Mouse (Mus musculus): Measurements from ENCODE around the gene Msx2.
A peak's percentile ranks its signal among the peaks of the same experiment; 100 is the strongest.

Msx2 gene

DNA sequence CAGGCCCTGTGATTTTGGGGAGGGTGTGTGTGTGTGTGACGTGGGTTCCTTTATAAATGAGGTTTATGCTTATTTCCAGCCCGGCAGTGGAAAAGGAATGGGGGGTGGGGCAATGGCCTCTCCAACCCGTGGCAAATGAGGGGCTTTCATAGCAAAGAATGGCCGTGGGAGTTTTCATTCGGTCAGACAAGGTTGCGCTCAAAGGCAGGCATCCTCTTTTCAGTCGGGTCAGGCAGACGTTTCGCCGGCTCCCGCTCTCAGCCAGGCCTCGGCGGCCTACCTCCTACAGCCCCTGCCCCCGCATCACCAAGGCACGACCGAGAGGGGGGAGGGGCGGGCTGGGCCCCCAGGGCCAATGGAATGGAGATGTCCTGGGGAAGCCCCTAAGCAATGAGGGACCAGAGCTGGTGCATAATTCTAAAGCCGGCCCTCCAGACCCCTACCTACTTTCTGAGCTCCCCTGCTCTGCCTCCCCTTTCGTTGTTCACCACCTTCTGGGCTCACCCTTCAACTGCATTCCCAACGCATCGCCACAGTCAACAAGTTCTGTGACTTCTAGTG, 8.4 kb downstream of the Msx2 start:
- no peak for DNase-seq

DNA sequence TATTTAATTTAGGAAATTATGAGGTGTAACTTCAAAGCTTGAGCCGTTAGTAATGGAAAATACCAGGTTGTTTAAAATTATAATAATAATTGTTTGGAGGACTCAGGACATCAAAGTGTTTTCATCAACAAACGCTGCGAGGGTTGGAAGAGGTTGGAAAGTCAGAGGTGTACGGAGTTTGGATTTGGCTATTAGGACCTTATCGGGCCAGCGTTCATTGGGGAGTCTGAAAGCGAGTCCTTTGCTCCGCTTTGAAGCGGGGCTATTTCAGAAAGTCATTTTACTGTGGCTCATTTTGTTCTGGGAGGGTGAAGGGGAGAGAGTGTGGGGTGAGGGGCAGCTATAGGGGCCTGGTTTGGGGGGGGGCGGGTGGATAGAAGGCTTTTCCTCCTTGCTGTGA, 8.9 kb downstream of the Msx2 start:
- no peak for DNase-seq

DNA sequence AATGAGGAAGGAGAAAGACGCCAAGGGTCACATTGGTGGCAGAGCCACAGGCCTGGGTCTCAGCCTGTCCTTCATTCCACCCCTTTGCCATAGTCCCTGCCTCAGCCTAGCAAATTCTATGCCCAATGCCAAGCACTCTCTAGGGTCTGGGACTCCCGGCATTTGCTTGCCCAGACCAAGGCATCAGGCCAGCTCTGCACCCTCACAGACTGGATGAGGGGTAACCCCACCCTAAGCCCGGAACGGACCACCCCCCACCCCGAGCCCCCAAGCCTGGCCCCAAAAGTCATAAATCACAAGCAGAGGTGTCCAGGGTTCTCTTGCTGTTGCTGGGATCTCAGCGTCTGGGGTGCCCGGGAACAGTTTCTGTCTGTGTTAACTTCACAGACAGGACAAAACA, 9.8 kb downstream of the Msx2 start:
- DNase-seq = no peak

DNA sequence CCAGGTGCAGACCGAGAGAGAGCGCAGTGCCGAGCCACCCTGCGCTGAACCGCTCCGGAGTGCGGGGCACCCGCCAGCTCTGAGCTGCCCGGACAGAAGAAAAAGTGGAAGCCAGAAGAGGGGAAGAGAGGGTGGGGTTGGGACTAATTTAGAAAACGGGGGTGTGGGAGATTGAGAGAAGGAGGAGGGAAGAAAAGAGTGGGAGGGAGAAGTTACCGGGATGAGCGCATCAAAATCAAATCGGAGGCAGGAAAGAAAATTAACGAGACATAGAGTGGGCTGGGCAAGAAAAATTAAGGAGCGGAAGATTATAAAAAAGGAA, 10.3 kb downstream of the Msx2 start:
- DNase-seq = no peak

DNA sequence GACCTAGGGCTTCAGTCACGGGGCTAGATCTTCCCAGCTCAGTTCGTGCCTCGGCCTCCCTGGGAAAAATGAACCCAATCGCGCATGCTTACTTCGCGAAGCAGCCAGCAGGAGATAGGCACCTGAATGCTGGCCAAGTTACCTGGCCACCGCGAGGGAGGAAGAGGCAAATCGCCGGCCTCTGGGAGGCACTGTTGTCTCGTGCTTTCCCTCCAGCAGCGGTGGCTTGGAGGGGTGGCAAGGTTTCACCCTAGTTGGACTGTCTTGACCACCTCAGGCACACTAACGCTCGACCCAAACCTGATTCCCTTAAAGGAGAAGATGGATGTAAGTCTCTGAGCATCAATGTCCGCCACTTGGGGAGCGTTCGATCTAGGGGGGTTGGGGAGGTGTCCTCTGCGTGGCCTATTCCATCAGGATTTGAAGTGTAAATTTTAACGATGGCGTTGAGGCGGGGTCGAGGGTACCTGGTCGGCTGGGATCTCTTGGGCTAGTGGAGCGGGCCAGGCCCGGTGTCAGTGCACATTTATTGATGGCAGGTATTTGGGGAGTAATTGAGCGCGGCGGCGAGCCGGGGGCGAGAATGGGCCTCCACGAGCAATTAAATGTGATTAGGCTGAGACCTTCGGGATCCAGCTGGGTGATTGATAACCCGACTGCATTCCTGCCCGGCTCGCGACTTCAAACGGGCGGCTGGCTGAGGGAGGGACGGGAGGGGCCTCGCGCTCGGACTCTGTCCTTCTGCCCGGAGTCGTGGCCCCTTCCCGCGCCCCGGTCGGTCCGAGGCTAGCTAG, 10.8 kb downstream of the Msx2 start:
- no peak for DNase-seq

DNA sequence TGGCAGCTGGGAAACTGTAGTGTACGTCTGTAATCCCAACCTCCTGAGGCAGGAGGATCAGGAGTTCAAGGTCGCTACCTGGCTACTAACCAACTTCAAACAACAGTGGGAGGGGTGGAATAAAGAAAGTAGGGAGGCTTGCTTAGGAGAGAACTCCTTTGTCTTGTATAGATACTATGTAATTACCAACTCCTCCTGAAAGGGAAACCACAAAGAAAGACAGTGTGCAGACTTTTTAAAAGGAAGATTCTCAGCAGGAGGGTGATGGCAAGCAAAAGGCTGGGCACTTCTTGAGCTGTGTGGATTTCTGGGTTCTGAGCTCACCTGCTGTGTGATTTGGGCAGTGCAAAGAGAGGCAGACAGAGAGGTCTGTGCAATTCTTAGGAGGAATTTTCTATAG, 11.5 kb downstream of the Msx2 start:
- no peak for DNase-seq

DNA sequence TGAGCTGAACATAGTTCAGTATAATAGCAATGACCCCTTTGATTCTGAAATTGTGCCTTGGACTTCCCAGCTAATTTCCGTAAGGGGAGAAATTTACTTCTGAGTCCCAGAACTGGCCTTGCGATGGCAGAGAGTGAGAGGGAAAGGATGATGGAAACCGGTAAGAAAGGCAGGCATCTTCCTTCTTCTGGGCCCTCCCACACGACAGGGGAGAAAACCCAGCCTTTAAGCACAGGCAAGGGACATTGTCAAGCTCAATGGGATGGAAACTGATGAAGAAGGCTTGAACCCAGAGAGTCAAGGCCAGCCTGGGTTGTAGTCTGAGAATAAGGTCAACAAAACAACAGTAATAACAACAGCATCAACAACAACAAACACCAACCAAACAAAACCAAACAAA, 14.1 kb downstream of the Msx2 start:
- DNase-seq = no peak

DNA sequence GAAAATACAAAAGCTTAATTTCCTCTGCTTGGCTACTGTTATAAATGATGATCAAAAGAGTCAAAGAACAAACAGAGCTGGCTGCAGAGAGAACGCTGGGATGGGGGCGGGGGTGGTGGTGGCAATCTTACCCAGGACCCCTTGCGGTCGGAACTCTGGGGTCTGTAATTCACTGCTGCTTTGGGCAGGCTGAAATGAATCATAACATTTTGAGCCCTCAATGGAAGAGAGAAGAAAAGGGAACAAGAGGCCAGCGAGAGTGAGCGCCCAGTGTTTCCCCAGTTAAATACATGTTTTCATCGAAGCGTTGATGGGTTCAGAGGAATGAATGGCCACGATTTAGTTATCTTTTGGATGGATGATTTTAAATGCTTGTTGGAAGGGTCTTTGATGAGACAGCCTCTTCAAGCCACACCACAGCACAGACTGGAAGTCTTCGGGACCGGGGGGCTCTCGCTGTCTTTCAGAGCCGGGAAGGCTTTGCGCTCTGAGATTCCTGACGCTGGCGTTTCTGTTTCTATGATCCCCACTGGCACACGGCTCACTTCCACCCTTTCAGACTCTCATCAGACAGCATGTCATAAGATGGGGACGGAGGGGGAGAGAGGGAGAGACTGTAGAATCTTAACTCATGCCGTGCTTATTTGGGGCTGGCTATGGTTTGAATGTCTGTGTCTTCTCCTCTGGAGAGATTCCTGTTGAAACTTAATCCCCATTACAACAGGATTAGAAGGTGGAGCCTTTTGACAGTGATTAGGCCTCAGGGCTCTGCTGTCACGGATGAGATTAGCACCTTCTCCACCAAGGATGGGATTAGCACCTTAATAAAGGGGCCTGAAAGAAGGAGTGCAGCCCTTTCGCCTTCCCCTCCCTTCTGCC, 17.8 kb downstream of the Msx2 start:
- no peak for DNase-seq

DNA sequence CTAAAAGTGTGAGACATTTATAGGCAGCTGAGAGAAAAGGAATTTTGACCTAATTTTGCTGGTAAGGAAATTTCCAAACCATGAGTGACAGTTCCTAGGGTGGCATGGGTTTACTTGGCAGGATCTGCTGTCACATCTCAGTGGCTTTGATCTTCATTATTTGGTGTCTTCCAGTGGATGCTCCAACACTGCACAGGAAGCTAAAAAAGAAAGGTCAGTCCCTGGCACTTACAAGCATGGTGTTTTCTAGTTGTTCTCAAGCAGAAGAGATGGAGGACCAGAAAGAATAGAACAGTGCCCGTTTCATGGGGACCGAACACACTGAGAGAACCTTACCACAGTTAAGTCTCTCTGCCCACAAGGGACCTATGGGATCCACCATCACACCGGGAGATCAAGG, 18.9 kb downstream of the Msx2 start:
- no peak for DNase-seq

DNA sequence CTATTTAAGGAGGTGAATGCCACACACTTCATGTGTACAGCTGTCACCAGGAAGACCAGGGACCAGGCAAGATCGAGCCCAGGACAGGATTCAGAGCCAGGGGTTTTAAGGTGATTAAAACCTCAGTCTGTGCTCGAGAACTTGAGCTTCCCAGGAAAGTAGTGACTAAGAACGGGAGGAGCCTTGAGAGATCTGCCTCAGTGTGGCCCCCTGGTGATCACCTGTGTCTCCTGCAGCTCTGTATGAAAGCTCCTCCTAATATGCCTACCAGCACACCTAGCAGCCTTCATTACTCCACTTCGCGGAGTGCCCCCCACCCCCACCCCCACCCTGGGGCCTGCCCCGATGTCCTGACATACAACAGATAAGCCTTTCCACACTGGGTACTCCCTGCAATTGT, 25.3 kb downstream of the Msx2 start:
- DNase-seq = no peak

DNA sequence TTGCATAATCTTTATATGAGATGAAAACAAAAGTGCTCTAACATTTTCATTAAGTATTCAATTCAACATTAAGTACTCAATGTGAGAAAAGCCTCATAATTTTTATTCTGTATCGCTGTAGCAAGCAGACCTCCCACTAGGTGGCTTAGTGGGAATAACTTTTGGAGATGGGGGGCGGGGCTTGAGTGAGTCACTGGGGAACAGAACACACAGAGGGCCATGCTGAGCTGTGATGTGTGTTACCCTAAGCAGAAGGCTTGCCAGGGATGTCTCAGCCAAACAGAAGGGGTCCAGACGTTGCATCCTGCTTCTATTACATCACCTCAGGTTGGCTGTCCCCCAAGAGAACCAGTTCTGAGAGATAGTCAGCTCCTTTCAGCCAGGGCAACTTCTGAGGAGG, 29.3 kb downstream of the Msx2 start:
- DNase-seq = no peak

DNA sequence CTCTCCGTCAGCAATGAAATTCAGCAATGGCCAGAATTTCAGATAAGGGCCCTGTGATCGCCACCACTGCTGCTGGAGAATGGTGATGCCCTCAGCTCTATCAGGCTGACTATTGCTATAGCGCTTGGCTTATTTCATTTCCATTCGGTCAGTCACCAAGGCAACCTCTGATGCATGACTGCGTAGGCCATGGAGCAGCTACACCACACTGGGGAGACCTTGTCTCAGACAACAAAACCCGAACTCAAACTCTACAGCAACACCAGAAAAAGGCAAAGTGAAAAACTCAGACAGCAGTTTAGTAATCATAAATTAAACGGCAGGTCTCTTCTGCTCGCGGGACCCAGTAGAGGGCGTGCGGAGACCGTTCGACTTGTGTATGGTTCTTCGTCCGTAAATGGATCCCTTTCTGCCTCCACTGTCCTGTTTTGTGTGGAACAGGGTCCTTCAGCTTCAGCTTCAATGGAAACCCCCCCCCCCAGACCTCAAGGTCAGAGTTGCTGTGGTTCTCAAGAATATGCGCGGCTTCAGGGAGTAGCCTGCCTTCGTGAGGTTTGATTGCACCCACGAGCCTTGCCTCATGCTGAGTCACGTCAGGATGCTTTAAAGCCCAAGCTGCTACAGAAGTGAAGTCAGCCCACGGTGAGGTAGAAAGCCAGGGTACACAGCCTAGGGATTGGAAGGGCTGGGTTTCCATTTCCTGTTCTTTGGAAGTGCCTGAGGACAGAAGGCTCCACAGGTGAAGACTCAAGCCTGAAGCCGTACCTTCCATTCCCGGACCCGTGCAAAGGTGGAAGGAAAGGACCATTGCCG, 30.5 kb downstream of the Msx2 start:
- no peak for DNase-seq

DNA sequence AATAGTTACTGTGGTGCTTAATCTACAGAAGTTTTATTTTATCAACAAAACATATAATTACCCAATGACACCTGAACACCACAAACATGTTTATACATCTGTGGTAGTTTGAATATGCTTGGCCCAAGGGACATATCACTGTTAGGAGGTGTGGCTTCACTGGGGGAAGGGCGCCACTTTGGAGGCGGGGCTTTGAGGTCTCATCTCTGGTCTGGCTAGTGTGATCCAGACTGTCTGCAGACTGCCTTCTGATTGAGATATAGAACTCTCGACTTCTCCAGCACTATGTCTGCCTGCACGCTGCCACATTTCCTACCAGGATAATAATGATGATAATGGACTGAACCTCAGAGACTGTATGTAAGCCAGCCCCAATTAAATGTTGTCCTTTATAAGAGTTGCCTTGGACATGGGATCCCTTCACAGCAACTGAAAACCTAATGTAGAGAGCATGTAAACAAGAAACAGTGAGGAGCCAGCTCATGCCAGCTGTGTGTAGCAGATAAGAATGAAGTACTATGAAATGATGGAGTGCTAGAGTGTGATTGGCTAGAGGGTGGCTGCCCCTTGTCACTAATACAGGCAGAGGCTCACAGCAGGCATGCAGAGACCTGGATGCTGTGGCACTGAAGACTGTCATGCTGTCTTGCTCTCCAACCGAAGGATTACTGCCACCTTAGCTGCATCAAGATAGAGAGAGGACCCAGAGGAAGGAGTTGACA, 31.4 kb downstream of the Msx2 start:
- no peak for DNase-seq

DNA sequence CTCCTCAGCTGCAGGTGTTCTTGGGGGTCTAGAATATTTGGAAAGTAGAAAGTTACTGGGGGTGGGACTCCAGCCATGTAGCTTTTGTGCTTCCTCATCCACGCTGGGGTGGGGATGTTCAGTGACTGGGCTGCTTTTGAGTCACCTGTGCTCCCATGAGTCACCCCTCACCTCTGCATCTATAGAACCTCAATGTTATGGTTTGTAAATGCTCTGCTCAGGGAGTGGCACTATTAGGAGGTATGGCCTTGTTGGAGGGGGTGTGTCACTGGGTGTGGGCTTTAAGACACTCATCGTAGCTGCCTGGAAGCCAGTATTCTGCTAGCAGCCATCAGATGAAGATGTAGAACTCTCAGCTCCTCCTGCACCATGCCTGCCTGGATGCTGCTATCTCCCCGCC, 32.9 kb downstream of the Msx2 start:
- DNase-seq = no peak

DNA sequence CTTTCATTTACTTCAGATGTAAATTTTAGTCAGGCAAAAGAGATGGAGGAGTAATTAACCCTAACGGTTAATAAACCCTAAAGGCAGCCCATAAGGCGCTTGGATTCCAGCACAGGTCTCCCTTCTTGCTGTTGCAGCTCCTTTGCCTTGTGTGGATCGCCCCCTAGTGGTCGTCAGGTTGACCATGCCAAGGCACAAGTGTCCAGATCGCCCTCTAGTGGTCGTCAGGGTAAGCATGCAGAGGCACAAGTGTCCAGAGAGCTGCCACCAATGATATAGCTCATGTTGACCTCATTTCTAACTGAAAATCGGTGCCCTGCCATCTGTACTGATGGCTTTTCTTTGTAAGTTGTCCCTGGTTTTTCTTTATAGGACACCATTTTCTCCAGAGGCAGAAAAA, 46.4 kb downstream of the Msx2 start:
- DNase-seq = peak; percentile 44 to 48

DNA sequence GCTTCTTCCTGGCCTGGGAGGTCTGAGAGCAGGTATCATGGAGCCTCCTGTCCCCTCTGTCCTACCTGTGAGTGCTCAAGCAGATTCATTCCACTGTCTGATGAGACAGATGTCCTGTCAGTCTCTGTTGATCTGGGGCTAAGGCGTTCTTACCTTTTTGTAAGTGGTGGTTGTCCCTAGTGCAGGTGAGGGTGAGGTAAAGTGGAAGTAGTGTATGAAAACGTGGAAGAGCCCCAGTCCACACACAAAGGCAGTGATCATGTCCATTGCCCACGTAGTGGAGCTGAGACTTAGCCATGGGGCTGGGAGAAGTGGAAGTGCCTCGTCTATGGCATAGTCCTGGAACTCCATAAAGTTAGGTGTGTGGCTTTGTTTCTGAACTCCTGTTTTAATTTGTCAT, 51.7 kb downstream of the Msx2 start:
- no peak for DNase-seq

DNA sequence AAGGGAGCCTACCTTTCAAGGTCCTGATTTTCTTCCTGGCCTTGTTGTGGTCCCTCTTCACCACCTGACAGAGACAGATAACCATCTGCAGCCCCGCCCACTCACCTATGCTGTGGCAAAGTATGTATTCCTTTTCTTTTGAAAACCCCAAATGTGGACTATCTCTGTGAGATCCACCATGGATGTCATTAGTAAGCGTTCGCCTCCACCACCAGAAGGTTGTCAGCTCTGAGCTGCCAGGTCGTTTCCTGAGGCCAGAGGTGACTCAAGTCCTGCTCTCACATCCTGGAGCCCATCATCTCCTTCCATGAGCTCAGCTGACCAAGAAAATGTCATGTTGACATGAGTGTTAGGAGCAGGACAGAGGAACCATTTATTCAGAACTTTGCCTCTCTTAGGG, 52.1 kb downstream of the Msx2 start:
- DNase-seq = no peak

DNA sequence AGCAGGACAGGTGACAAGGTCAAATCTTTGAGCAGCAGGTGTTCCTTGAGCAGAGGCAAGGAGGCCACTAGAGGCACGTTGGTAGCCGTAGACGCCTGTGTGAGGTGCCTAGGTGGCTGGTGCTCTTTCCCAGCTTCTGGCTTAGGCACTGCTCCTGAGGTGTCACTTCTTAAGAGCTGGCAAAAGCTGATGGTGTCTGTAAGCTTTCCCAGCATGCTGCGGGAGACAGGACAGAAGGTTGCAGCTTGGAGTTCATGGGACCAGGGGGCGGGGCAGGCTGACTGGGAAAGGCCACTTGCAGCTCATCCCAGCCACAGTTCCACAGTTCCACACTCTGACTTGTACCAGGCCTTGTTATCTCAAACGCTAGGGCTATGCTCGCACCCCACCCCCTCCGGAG, 53.2 kb downstream of the Msx2 start:
- no peak for DNase-seq

DNA sequence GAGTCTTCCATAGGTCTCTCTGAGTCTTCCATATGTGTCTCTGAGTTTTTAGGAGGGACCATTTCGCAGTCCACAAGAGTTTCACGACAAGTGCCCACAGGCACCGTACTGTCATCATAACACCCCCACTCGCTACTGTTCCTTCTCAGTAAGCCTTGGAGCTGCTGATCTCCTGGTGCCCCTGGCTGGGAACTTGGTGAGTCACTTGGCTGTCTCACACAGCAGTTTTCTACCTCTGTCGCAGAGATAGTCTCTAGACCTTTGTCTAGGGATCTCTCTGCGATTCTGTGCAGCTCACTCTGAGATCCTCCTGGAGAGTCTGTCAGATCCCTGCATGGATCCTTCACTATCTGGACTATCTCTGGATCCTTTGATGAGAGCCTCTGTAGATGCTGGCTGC, 55.2 kb downstream of the Msx2 start:
- DNase-seq = no peak
